30 mouse cellular contexts compared by ENCODE assay signal in genomic region chr9:67211220-67211619, GRCm38 (mm10).
"Had no signal": no experiment of that assay in that cellular context is flagged by ENCODE, and none has a peak within 500 bp of the region (broad histone marks: within the 10 kb centered on the region; RNA-seq: fewer than 3 reads in every experiment).

No protein-coding gene starts in this region.

- ATAC-seq: liver, embryonic 12.5 days; liver, postnatal 0 days; lung, postnatal 0 days; midbrain, embryonic 13.5 days; midbrain, embryonic 15.5 days had no signal

- H3K9me3 ChIP-seq: limb, embryonic 10.5 days; limb, embryonic 12.5 days; limb, embryonic 13.5 days; limb, embryonic 15.5 days; liver, embryonic 12.5 days; liver, embryonic 13.5 days; liver, embryonic 15.5 days; lung, embryonic 15.5 days; midbrain, embryonic 10.5 days; midbrain, embryonic 12.5 days; midbrain, embryonic 13.5 days; midbrain, embryonic 15.5 days; neural tube, embryonic 12.5 days had no signal

- H3K9ac ChIP-seq: limb, embryonic 12.5 days; limb, embryonic 13.5 days; limb, embryonic 15.5 days; liver, embryonic 12.5 days; liver, embryonic 13.5 days; liver, embryonic 14.5 days; liver, embryonic 15.5 days; liver, postnatal 0 days; lung, embryonic 14.5 days; lung, embryonic 15.5 days; midbrain, embryonic 12.5 days; midbrain, embryonic 13.5 days; midbrain, embryonic 15.5 days; neural tube, embryonic 12.5 days had no signal

- DNase-seq: left cerebral cortex, postnatal 4 days; liver; liver, embryonic 13.5 days; liver, postnatal 0 days; lung, adult 18-20 months; lung, adult 2 months; lung, embryonic 14.5 days; lung, postnatal 10 days; lung, postnatal 14 days; lung, postnatal 36 days; lung, postnatal 4 days; midbrain, embryonic 14.5 days had no signal

- H3K36me3 ChIP-seq: limb, embryonic 10.5 days; limb, embryonic 12.5 days; limb, embryonic 13.5 days; limb, embryonic 15.5 days; liver, embryonic 12.5 days; liver, embryonic 13.5 days; liver, embryonic 15.5 days; lung, embryonic 15.5 days; midbrain, embryonic 10.5 days; midbrain, embryonic 12.5 days; midbrain, embryonic 13.5 days; midbrain, embryonic 15.5 days; neural tube, embryonic 12.5 days had no signal

- H3K4me2 ChIP-seq: limb, embryonic 12.5 days; limb, embryonic 13.5 days; limb, embryonic 15.5 days; liver, embryonic 11.5 days; liver, embryonic 12.5 days; liver, embryonic 13.5 days; liver, embryonic 15.5 days; lung, embryonic 14.5 days; lung, embryonic 15.5 days; midbrain, embryonic 12.5 days; midbrain, embryonic 13.5 days; midbrain, embryonic 15.5 days; neural tube, embryonic 12.5 days had no signal

- H3K27me3 ChIP-seq: limb, embryonic 12.5 days; limb, embryonic 13.5 days; limb, embryonic 15.5 days; liver, embryonic 12.5 days; liver, embryonic 13.5 days; liver, embryonic 15.5 days; lung, embryonic 15.5 days; midbrain, embryonic 12.5 days; midbrain, embryonic 13.5 days; midbrain, embryonic 15.5 days; neural tube, embryonic 12.5 days had no signal

- H3K4me3 ChIP-seq: left cerebral cortex, adult 2 months; limb, embryonic 10.5 days; limb, embryonic 12.5 days; limb, embryonic 13.5 days; limb, embryonic 15.5 days; liver, embryonic 12.5 days; liver, embryonic 13.5 days; liver, embryonic 15.5 days; lung, embryonic 15.5 days; megakaryocyte, embryonic 14.5 days; midbrain, embryonic 10.5 days; midbrain, embryonic 12.5 days; midbrain, embryonic 13.5 days; midbrain, embryonic 15.5 days; neural tube, embryonic 12.5 days had no signal

- H3K27ac ChIP-seq: left cerebral cortex, adult 2 months; limb, embryonic 10.5 days; limb, embryonic 12.5 days; limb, embryonic 13.5 days; limb, embryonic 15.5 days; liver, embryonic 12.5 days; liver, embryonic 13.5 days; liver, embryonic 14.5 days; liver, embryonic 15.5 days; lung, embryonic 15.5 days; macrophage; midbrain, embryonic 10.5 days; midbrain, embryonic 12.5 days; midbrain, embryonic 13.5 days; midbrain, embryonic 15.5 days; neural tube, embryonic 12.5 days had no signal

- H3K4me1 ChIP-seq: liver, embryonic 12.5 days; liver, embryonic 13.5 days; liver, embryonic 15.5 days; megakaryocyte, embryonic 14.5 days; midbrain, embryonic 12.5 days; midbrain, embryonic 13.5 days; midbrain, embryonic 15.5 days had no signal
